Mouse (Mus musculus): ENCODE data around the gene Kdf1. TPM values are rescaled to one million over a fixed set of nuclear protein-coding genes. Genes with fewer than 3 reads are reported as not detected.

Kdf1 gene
- polyA plus RNA-seq, 1 experiment, result not detected

GRCm38 (mm10) chr4:133489489-133490245 is 29.1 kb upstream of the Kdf1 start:
- Histone ChIP-seq H3K4me3 (ENCODE audit: insufficient read depth, low read depth, low read length) (no peak overlapping the region), H3K4me1 (ENCODE audit: control insufficient read depth, insufficient read depth, insufficient read length, low read length) (peaks cover 8% of the 10 kb centered on the region; the same call in 1 of the 2 replicates), H3K27ac (replicated peaks; ENCODE audit: low read depth, low read length) (peak overlapping the region; percentile 45; the same call in 1 of the 2 replicates)

DNA sequence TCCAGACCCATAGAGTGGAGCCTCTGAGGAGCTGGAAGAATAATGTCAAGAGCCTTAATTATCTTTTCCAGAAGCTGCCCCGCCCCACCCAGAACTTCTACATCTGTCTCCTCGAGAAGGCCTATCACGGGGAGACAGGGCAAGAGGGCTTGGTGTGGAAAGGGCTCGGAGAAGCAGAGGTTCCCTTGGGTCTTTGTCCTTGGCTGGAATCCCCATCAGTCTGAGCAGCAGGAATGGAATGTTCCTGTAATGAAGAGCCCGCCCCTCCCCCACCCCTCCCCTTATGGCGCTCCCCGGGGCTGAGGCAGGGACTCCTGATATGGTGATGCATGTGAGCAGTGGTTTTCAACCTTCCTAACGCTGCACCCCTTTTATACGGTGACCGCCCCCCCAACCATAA is 27.0 kb upstream of the Kdf1 start:
- Histone ChIP-seq H3K4me3 (ENCODE audit: insufficient read depth, low read depth, low read length) (no peak overlapping the region), H3K27ac (replicated peaks; ENCODE audit: low read depth, low read length) (no peak overlapping the region), H3K4me1 (ENCODE audit: control insufficient read depth, insufficient read depth, insufficient read length, low read length) (peaks cover 8% of the 10 kb centered on the region; the same call in 1 of the 2 replicates)

- Histone ChIP-seq H3K4me3 (ENCODE audit: insufficient read depth, low read depth, low read length) (peak overlapping the region; percentile 58), H3K4me1 (ENCODE audit: control insufficient read depth, insufficient read depth, insufficient read length, low read length) (peaks cover 8% of the 10 kb centered on the region; the same call in 1 of the 2 replicates), H3K27ac (replicated peaks; ENCODE audit: low read depth, low read length) (peak overlapping the region; percentile 64)
These were observed 24.9 kb upstream of the Kdf1 start for GRCm38 (mm10) chr4:133493895-133494294.

- Histone ChIP-seq H3K4me3 (ENCODE audit: insufficient read depth, low read depth, low read length) (peak overlapping the region; percentile 58), H3K27ac (replicated peaks; ENCODE audit: low read depth, low read length) (peak overlapping the region; percentile 64; the same call in 1 of the 2 replicates), H3K4me1 (ENCODE audit: control insufficient read depth, insufficient read depth, insufficient read length, low read length) (peaks cover 6% of the 10 kb centered on the region; the same call in 1 of the 2 replicates)
These were observed 24.3 kb upstream of the Kdf1 start for GRCm38 (mm10) chr4:133494432-133494831.

- Histone ChIP-seq H3K4me1 (ENCODE audit: control insufficient read depth, insufficient read depth, insufficient read length, low read length) (peaks cover 2% of the 10 kb centered on the region; the same call in 1 of the 2 replicates), H3K27ac (replicated peaks; ENCODE audit: low read depth, low read length) (no peak overlapping the region), H3K4me3 (ENCODE audit: insufficient read depth, low read depth, low read length) (no peak overlapping the region)
These were observed 23.9 kb upstream of the Kdf1 start for GRCm38 (mm10) chr4:133494867-133495266.

GRCm38 (mm10) chr4:133495711-133496110 is 23.1 kb upstream of the Kdf1 start:
- peaks cover 2% of the 10 kb centered on the region; the same call in 1 of the 2 replicates for H3K4me1 ChIP-seq (ENCODE audit: control insufficient read depth, insufficient read depth, insufficient read length, low read length)
- H3K27ac ChIP-seq (replicated peaks; ENCODE audit: low read depth, low read length), result no peak overlapping the region
- no peak overlapping the region for H3K4me3 ChIP-seq (ENCODE audit: insufficient read depth, low read depth, low read length)

DNA sequence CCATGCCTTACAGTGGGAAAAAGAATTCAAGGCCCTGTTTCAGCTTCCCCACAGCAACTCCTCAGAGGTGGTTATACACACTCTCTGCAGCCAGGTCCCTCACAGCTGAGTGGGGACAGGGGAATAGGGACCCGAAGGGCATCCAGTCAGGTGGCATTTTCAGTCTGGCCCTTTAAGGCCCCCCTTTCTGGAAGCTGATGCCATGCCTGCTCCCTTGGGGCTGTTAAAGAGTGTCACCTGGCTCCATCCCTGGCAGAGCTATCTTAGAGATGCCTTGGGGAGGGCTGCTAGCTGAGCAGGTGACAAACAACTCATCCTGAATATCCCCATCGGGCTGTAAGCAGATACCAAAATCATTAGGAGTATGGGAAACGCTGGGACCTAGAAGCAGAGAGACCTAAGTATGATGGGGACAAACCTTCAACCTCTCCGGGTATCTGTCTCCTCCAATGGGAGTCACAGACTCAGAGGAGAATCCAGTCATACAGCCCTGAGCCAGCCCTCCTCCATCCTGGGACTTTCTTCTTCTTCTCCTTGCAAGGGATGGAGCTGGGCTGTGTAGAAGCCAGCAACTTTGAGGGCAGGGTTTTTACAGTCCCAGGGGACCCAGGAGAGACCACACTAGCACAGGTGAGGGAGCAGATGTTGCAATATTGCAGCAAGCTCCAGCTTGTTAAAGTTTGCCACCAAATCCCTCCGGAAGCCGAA is 21.9 kb upstream of the Kdf1 start:
- Histone ChIP-seq H3K27ac (replicated peaks; ENCODE audit: low read depth, low read length) (no peak overlapping the region), H3K4me1 (ENCODE audit: control insufficient read depth, insufficient read depth, insufficient read length, low read length) (peaks cover 2% of the 10 kb centered on the region; the same call in 1 of the 2 replicates), H3K4me3 (ENCODE audit: insufficient read depth, low read depth, low read length) (no peak overlapping the region)

DNA sequence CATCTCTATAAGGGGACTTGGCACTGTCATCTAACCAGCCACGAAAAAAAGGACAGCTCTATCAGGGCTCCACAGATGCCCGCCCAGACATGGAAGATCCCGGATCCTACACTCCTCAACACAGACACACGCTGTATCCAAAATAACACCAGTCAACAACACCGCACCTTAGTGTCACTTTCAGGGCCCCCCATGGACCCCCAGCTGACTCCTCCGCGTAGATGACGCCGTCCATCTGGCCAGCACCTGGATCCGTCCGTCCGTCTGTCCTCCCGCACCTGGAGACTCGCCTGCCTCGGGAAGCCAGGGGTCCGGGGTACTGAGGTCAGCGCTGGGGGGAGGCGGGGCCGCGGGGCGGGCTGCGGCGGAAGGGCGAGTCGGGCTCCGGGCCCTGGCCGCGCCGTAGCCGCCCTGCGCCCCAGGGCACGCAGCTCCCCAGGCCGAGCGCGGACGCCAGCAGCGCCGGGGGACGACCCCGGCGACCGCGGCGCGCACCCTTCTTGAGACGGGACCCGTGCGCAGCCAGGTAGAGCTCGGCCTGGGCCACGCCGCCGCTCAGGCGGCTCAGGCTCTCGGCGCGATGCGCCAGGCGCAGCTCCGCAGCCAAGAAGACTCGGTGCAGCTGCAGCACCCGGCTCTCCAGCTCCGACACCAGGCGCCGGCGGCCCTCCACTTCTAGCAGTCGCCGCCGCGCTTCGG is 21.2 kb upstream of the Kdf1 start:
- peak overlapping the region; percentile 58 for H3K4me3 ChIP-seq (ENCODE audit: insufficient read depth, low read depth, low read length)
- peaks cover 2% of the 10 kb centered on the region; the same call in 1 of the 2 replicates for H3K4me1 ChIP-seq (ENCODE audit: control insufficient read depth, insufficient read depth, insufficient read length, low read length)
- no peak overlapping the region for H3K27ac ChIP-seq (replicated peaks; ENCODE audit: low read depth, low read length)

- H3K27ac ChIP-seq (replicated peaks; ENCODE audit: low read depth, low read length), result no peak within 1 kb of the TSS
- peaks cover 1% of the 10 kb centered on the region; the same call in 1 of the 2 replicates for H3K4me1 ChIP-seq (ENCODE audit: control insufficient read depth, insufficient read depth, insufficient read length, low read length)
These were observed 20.5 kb upstream of the Kdf1 start, which contains the start of gene Trnp1 for GRCm38 (mm10) chr4:133498160-133498724. Gene Trnp1, minus strand, starts transcription at chr4:133498550.

GRCm38 (mm10) chr4:133501514-133501913 is 17.2 kb upstream of the Kdf1 start:
- no peak overlapping the region for H3K4me3 ChIP-seq (ENCODE audit: insufficient read depth, low read depth, low read length)
- H3K4me1 ChIP-seq (ENCODE audit: control insufficient read depth, insufficient read depth, insufficient read length, low read length), result no peaks in the 10 kb centered on the region
- H3K27ac ChIP-seq (replicated peaks; ENCODE audit: low read depth, low read length), result no peak overlapping the region

More at GRCm38 (mm10) chr4:133498160-133498724, 20.5 kb upstream of the Kdf1 start, which contains the start of gene Trnp1:
- H3K4me3 ChIP-seq (ENCODE audit: insufficient read depth, low read depth, low read length), result peak within 1 kb of the TSS; percentile 58

DNA sequence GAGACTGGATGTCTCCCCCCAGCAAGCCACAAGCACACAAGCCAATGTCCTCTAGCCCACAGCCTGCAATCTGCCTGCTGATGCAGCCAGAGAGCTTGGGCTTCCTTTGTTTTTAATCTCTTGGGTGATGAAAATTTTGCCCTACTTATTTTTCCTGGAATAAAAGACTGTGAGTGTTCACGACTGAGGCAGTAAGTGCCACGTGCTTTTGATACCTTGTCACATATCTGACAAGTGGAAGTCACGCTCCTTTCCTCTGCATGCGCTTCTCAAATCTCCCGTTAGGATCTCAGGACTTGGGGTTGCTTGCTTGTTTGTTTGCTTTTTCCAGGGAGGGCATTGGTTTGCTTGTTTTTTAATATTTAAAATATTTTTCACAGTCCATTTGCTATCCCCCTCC is 14.5 kb upstream of the Kdf1 start:
- H3K4me1 ChIP-seq (ENCODE audit: control insufficient read depth, insufficient read depth, insufficient read length, low read length), result no peaks in the 10 kb centered on the region
- no peak overlapping the region for H3K27ac ChIP-seq (replicated peaks; ENCODE audit: low read depth, low read length)
- H3K4me3 ChIP-seq (ENCODE audit: insufficient read depth, low read depth, low read length), result no peak overlapping the region

DNA sequence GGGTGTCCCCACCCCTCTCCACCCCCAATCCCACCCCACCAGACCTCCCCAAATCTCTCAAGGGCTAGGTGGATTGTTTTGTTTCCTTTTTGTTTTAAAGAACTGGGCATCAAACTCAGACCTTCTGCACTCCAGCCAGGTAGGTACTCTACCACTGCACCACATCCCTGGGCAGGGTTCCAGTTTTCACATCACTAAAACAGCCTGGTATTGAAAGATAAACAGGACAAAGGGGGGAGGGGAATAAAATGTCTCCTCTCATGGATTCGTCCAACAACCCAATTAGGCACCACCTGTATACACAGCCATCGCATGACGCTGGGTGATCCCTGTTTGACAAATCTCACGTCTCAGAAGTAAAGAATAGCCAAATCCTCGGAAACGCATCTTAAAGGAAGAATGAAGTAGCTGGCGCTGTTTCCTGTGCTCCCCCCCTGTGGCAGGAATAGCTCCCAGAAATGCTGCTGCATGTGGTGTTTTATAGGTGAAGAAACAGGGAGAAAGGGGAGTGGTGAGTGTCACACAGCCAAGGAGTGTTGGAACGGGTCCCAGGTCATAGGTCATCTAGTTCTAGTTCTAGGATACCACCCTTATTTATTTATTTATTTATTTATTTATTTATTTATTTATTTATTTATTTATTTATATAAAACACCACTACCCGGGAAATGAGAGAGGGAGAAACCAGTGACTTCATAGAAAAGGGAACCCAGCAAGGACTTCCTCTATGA is 13.8 kb upstream of the Kdf1 start:
- no peaks in the 10 kb centered on the region for H3K4me1 ChIP-seq (ENCODE audit: control insufficient read depth, insufficient read depth, insufficient read length, low read length)
- no peak overlapping the region for H3K27ac ChIP-seq (replicated peaks; ENCODE audit: low read depth, low read length)

DNA sequence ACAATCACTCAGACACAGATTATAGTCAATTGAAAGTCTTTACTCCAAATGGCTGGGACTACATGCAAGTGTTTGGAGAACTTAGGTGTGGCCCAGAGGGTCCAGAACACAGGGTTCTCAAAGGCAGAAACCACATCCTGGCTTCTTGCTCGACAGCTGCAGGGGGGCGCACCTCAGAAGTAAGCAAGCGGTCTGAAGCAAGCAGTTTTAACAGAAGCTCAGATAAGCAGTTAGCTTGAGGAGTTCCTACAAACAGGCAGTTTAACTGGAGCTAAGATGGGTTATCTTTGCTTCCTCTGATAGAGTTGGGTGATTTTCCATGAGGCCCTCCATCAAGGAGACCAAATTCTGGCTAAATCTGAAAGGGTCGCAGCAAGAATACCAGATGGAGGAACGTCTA is 12.2 kb upstream of the Kdf1 start:
- Histone ChIP-seq H3K27ac (replicated peaks; ENCODE audit: low read depth, low read length) (no peak overlapping the region), H3K4me3 (ENCODE audit: insufficient read depth, low read depth, low read length) (no peak overlapping the region), H3K4me1 (ENCODE audit: control insufficient read depth, insufficient read depth, insufficient read length, low read length) (no peaks in the 10 kb centered on the region)

More for the DNA sequence above, 13.8 kb upstream of the Kdf1 start:
- H3K4me3 ChIP-seq (ENCODE audit: insufficient read depth, low read depth, low read length), result no peak overlapping the region

DNA sequence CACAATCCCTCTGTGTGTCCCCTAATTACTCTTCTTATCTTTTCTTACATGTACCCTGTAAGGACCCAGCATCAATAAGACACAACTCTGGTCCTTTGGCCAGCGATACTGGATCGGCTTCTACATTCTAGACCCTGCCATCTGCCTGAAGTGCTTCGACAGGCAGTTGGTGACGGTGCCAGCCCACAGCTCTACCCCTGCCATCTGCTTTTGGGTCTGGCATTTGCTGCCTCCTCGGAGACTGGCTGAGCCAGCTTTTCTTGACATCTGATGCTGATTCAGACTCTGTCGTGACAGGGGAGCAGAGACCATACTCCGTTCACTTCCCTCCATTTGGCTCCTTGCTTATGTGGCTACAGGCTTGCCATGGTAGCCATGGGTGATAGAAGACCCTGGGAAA is 9.8 kb upstream of the Kdf1 start:
- Histone ChIP-seq H3K4me1 (ENCODE audit: control insufficient read depth, insufficient read depth, insufficient read length, low read length) (no peaks in the 10 kb centered on the region), H3K27ac (replicated peaks; ENCODE audit: low read depth, low read length) (no peak overlapping the region), H3K4me3 (ENCODE audit: insufficient read depth, low read depth, low read length) (no peak overlapping the region)
